Mouse (Mus musculus) G1E (cell line): ENCODE measurements around the gene Slc25a1. TPM values are rescaled to one million over a fixed set of nuclear protein-coding genes. Genes with fewer than 3 reads are reported as not detected.

ENCODE experiments used
- ATAC-seq: 2 replicates; pipeline ENCODE4 v1.8.0; 2016; ENCODE audit warnings: mild to moderate bottlenecking; ENCODE audit not compliant: insufficient number of reproducible peaks, poor library complexity, low FRiP score, severe bottlenecking; ENCODE audit errors: extremely low read depth
- DNase-seq: peaks from one replicate; pipeline ENCODE4 v3.0.0; 2012; ENCODE audit warnings: low spot score
- H3K27me3 ChIP-seq: 2 replicates; pipeline ENCODE4 v1.6.1; 2012; ENCODE audit warnings: mild to moderate bottlenecking, low read length, inconsistent platforms; ENCODE audit not compliant: insufficient read depth
- H3K36me3 ChIP-seq: replicated peaks from 2 replicates; pipeline ENCODE3; 2012; ENCODE audit warnings: mild to moderate bottlenecking, inconsistent platforms
- H3K4me1 ChIP-seq: 2 replicates; pipeline ENCODE4 v1.6.1; 2012; ENCODE audit warnings: low read depth, low read length, inconsistent platforms, mixed read lengths; ENCODE audit not compliant: insufficient read depth
- H3K4me3 ChIP-seq: 2 replicates; pipeline ENCODE4 v1.5.1; 2012; ENCODE audit warnings: low read depth, mild to moderate bottlenecking, inconsistent platforms, low read length, moderate library complexity, mixed read lengths
- H3K9me3 ChIP-seq: replicated peaks from 2 replicates; pipeline ENCODE4 v1.6.1; 2012; ENCODE audit warnings: inconsistent platforms
- CTCF ChIP-seq: IDR thresholded peaks from 2 replicates; pipeline ENCODE4 v1.5.1; 2012; ENCODE audit warnings: low read depth, low read length, inconsistent platforms, mixed read lengths
- GATA1 ChIP-seq: IDR thresholded peaks from 2 replicates; pipeline ENCODE4 v1.6.1; 2012; ENCODE audit warnings: borderline replicate concordance, low read length, inconsistent platforms, mixed read lengths
- GATA2 ChIP-seq: IDR thresholded peaks from 2 replicates; pipeline ENCODE4 v1.6.1; 2012; ENCODE audit warnings: low read depth, low read length, inconsistent platforms, borderline replicate concordance
- POLR2AphosphoS5 ChIP-seq: IDR thresholded peaks from 2 replicates; pipeline ENCODE4 v1.6.1; 2012; ENCODE audit warnings: low read depth, low read length, inconsistent platforms; ENCODE audit not compliant: insufficient replicate concordance
- TAL1 ChIP-seq: conservative IDR thresholded peaks from 2 replicates; pipeline ENCODE4 v1.6.1; 2012; ENCODE audit warnings: low read depth, low read length, inconsistent platforms, mixed read lengths
- polyA plus RNA-seq: library from polyadenylated mRNA; stranded (reverse); fragments of >175 nt; gene quantifications from 2 replicates; pipeline ENCODE4 v1.2.3, GENCODE M21; 2012
- total RNA-seq, 2 experiments: library from RNA; stranded (forward) in 1 of 2; stranded (reverse) in 1 of 2; fragments of 200-1000 nt in 1 of 2; fragments of >200 nt in 1 of 2; fragmentation: Nextera tagmentation in 1 of 2; gene quantifications; 2 replicates each; pipeline ENCODE4 v1.2.3; 2014 to 2017

The Slc25a1 gene
- total and polyA plus RNA-seq, 3 experiments, result 57.3 to 209 (median 76.4) TPM

DNA sequence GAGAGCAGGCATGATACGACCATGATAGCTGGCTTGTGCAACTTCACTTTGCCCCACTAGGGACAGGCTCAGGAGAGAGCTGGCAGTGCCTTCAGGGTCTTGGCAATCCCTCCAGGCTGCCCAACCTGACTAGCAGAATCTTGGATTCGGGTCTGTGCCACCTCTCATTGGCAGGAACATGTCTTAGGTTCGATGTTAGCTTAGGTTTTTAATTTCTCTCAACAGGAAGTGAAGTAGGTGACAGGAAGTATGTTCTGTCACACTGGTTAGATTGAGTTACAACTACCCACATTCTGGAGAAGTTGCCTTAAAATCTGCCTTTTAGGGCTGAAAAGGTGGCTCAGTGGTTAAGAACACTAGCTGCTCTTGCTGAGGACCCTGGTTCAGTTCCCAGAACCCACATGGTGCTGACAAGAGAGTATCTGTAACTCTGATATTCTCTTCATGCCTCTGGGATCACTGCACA, 6.5 kb upstream of the Slc25a1 start:
- no peak overlapping the region for H3K4me3 ChIP-seq
- no peaks in the 10 kb centered on the region for H3K9me3 ChIP-seq
- ATAC-seq (no peak; the same call in 1 of the 2 replicates), DNase-seq (no peak)
- no peak for TF ChIP-seq POLR2AphosphoS5
- TF ChIP-seq GATA2, result no peak
- TF ChIP-seq TAL1, result no peak
- TF ChIP-seq GATA1, result no peak
- no peak for TF ChIP-seq CTCF
- H3K27me3 ChIP-seq, result peaks cover 63% of the 10 kb centered on the region
- H3K36me3 ChIP-seq, result no peaks in the 10 kb centered on the region
- peaks cover 28% of the 10 kb centered on the region for H3K4me1 ChIP-seq

DNA sequence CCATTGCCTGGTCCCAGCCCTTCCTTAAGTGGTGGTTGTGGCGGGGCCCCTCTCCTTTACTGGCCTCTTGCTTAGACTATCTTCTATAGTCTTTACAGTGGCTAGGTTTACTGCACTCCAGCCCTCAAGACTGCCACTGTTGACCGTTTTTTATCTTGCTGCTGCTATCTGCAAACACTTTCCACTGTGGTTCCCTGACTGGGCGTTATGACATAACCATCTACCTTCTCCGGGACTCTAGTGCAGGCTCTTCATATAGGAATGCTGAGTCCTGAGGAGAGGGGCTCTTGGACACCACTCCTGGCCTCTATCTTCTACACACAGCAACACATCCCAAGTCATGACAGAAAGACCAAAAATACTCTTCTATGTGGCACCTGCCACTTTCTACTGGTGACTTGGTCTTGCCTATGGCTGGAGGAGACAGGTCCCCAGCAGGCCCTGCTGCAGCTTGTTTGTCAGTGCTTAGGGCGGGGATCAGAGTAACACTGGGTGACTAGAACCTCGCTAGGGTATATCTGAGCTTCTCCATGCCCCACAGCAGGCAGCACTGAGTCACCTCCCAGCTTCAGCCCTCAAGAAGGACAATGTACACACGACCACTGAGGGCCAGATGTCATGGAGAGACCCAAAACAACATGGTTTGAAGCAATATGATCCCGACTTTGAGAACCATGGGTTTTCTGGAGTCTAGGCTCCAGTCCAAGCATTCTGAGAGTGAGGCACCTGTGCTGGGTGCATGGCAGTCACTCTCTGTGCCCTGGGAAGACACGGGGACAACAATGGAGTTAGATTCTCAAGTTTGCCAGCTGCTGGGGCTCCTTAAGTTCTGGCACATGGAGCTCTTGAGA, 5.8 kb upstream of the Slc25a1 start:
- Histone ChIP-seq H3K4me3 (no peak overlapping the region), H3K4me1 (peaks cover 29% of the 10 kb centered on the region), H3K9me3 (no peaks in the 10 kb centered on the region), H3K36me3 (no peaks in the 10 kb centered on the region), H3K27me3 (peaks cover 62% of the 10 kb centered on the region)
- TF ChIP-seq CTCF, result no peak
- TF ChIP-seq POLR2AphosphoS5, result no peak
- TF ChIP-seq TAL1, result no peak
- TF ChIP-seq GATA1, result no peak
- no peak for TF ChIP-seq GATA2
- no peak for DNase-seq
- no peak for ATAC-seq

DNA sequence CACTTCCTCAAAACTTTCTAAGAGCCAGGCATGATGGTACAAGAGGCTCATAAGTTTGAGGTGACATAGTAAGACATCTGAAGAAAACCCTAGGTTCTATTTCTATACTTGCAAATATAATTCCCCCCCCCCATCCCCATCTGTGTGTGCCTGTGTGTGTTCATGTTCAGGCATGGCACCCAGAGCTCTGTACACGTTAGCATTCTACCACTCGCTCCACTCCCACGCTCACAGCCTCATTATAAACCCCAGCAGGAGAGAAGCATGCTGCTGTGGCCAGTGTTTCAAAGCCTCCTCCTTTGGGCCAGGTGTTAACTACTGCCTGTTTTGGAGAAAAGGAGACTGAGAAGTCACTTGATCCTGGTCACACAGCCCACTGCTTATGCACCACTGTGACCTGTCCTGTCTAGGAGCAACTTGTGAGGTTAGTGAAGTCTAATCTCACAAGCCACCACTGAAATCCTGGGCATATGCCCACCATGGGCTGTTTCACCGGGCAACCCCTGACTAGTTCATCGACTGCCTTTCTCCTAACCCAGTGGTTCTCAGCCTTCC, 4.0 kb upstream of the Slc25a1 start:
- ATAC-seq (no peak), DNase-seq (no peak)
- H3K4me1 ChIP-seq, result peaks cover 27% of the 10 kb centered on the region

DNA sequence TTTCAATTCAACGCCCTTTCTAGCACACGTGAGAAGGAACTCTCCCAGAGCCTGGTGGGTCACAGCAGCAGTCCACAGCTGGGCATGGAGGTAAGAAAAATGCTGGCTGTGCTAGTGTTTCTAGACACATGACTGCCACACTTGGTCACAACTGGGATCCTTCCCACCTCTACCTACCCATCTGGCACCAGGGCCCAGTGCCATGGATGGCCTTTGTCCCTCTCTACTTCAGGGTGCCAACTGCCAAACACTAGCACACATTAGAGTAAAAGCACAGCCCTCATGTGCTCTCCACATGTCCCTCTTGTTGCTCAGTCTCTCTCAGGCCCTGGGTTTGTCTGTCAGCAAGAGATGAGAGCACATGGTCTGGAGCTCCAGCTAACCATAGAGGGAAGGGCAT, 1.6 kb upstream of the Slc25a1 start:
- H3K9me3 ChIP-seq, result no peaks in the 10 kb centered on the region
- H3K27me3 ChIP-seq, result peaks cover 26% of the 10 kb centered on the region
- no peak for TF ChIP-seq GATA1
- H3K4me1 ChIP-seq, result peaks cover 51% of the 10 kb centered on the region
- peaks cover 28% of the 10 kb centered on the region for H3K36me3 ChIP-seq
- ATAC-seq, result no peak
- DNase-seq, result no peak
- no peak overlapping the region for H3K4me3 ChIP-seq

More for the DNA sequence above, 4.0 kb upstream of the Slc25a1 start:
- TF ChIP-seq CTCF (no peak), TAL1 (no peak), GATA1 (no peak), POLR2AphosphoS5 (no peak), GATA2 (no peak)
- H3K4me3 ChIP-seq, result no peak overlapping the region
- peaks cover 47% of the 10 kb centered on the region for H3K27me3 ChIP-seq
- H3K36me3 ChIP-seq, result peaks cover 4% of the 10 kb centered on the region
- H3K9me3 ChIP-seq, result no peaks in the 10 kb centered on the region

DNA sequence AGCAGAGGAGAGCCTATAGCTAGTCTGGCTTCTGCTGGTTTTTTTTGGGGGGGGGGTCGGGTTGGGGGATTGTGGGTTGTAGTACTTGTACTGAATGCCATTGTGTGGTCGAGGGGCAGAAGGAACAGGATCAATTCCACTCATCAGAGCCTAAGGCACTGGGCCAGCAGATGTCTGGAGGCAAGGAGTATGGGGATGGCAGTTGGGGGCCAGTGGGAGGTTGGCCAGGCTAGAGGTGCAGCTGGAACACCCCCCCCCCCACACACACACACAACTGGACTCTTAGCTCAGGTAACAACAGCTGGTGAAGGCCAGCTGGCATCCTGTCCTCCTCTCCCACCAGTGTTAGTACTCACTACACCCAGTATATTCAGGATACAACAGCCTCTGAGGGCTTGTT, 1.2 kb upstream of the Slc25a1 start:
- ATAC-seq (no peak), DNase-seq (no peak)
- no peak overlapping the region; the same call in 1 of the 2 replicates for H3K4me3 ChIP-seq
- H3K4me1 ChIP-seq, result peaks cover 55% of the 10 kb centered on the region
- H3K27me3 ChIP-seq, result peaks cover 22% of the 10 kb centered on the region
- peaks cover 32% of the 10 kb centered on the region for H3K36me3 ChIP-seq
- TF ChIP-seq POLR2AphosphoS5 (no peak), GATA1 (no peak), CTCF (no peak), GATA2 (no peak), TAL1 (no peak)
- H3K9me3 ChIP-seq, result no peaks in the 10 kb centered on the region

DNA sequence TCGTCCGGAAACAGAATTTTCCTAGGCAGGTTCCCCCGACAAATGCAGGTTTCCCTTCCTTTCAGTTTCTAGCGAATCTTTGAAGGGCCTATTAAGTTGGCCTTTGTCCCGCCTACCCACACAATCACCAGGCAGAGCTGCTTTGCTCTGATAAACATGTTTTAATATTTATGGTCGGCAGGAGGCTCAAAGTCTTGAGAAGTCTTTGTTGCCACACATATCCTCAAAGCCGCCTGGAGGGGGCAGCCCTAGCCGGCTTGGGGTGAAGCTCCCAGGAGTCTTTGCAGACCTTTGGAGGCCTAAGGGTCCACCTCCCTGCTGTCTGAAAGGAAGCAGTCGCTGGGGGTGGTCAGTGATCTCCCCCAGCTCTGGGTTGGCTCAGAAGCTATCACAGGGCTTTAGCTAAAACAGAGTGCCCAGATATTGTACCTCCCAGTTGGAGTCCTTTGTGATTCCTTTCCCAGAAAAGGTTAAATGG, 647 bp upstream of the Slc25a1 start:
- Histone ChIP-seq H3K27me3 (peaks cover 16% of the 10 kb centered on the region), H3K4me1 (peaks cover 57% of the 10 kb centered on the region), H3K36me3 (peaks cover 37% of the 10 kb centered on the region), H3K9me3 (no peaks in the 10 kb centered on the region), H3K4me3 (peak overlapping the region; percentile 89)
- peak; percentile 85 for DNase-seq
- peak; percentile 77 for ATAC-seq
- TF ChIP-seq GATA2 (no peak), POLR2AphosphoS5 (no peak), TAL1 (no peak), CTCF (no peak), GATA1 (no peak)
